Mouse (Mus musculus) cortical plate, adult 2 months (tissue): ENCODE data around the gene Trpc6. TPM values are rescaled to one million over a fixed set of nuclear protein-coding genes. Genes with fewer than 3 reads are reported as not detected.

Experiments used
- H3K27ac ChIP-seq: fragments of 200-500 bp; 2 replicates; pipeline ENCODE4 v1.5.1; 2012; ENCODE audit warnings: low read length, control low read depth, inconsistent platforms; ENCODE audit not compliant: insufficient read depth
- H3K4me1 ChIP-seq: fragments of 200-500 bp; 2 replicates; pipeline ENCODE4 v1.6.1; 2011; ENCODE audit warnings: low read length; ENCODE audit not compliant: control insufficient read depth, insufficient read depth
- H3K4me3 ChIP-seq: fragments of 200-500 bp; 2 replicates; pipeline ENCODE4 v1.5.1; 2011; ENCODE audit warnings: mild to moderate bottlenecking, low read length, control low read depth; ENCODE audit not compliant: insufficient read depth
- CTCF ChIP-seq: fragments of 200-500 bp; IDR thresholded peaks from 2 replicates; pipeline ENCODE4 v1.5.1; 2011; ENCODE audit warnings: mild to moderate bottlenecking, control low read depth, low read length; ENCODE audit not compliant: insufficient read depth; ENCODE audit errors: extremely low read depth
- POLR2A ChIP-seq: fragments of 200-500 bp; IDR thresholded peaks from 2 replicates; pipeline ENCODE4 v1.6.1; 2011; ENCODE audit warnings: mild to moderate bottlenecking, low read length, control low read depth; ENCODE audit not compliant: insufficient read depth; ENCODE audit errors: extremely low read depth
- polyA plus RNA-seq: library from polyadenylated mRNA; depleted of rRNA; stranded (reverse); fragments of >200 nt; gene quantifications from 2 replicates; pipeline ENCODE4 v1.2.3, GENCODE M21; 2012

Gene Trpc6
- polyA plus RNA-seq, 1 experiment = 6.0 TPM

GRCm38 (mm10) chr9:8655347-8655746 is 111.4 kb downstream of the Trpc6 start:
- H3K4me1 ChIP-seq = no peaks in the 10 kb centered on the region
- no peak overlapping the region for H3K4me3 ChIP-seq
- H3K27ac ChIP-seq = no peak overlapping the region
- TF ChIP-seq CTCF (no peak), POLR2A (no peak)

- no peak overlapping the region for H3K4me3 ChIP-seq
- TF ChIP-seq CTCF (no peak), POLR2A (no peak)
Measured at GRCm38 (mm10) chr9:8672944-8673343, 129.0 kb downstream of the Trpc6 start.

GRCm38 (mm10) chr9:8676607-8677006 is 132.7 kb downstream of the Trpc6 start:
- Histone ChIP-seq H3K4me1 (no peaks in the 10 kb centered on the region), H3K4me3 (no peak overlapping the region), H3K27ac (no peak overlapping the region)
- TF ChIP-seq POLR2A (no peak), CTCF (peak; percentile 45; the same call in 1 of the 2 replicates)

More at GRCm38 (mm10) chr9:8672944-8673343, 129.0 kb downstream of the Trpc6 start:
- H3K4me1 ChIP-seq = no peaks in the 10 kb centered on the region
- H3K27ac ChIP-seq = no peak overlapping the region

- no peak for TF ChIP-seq CTCF
- no peak for TF ChIP-seq POLR2A
- H3K4me3 ChIP-seq = no peak overlapping the region
- no peak overlapping the region for H3K27ac ChIP-seq
- H3K4me1 ChIP-seq = no peaks in the 10 kb centered on the region
Measured at GRCm38 (mm10) chr9:8693177-8693576, 149.2 kb downstream of the Trpc6 start.

GRCm38 (mm10) chr9:8700669-8701068 is 156.7 kb downstream of the Trpc6 start:
- TF ChIP-seq POLR2A (no peak), CTCF (peak; percentile 98)
- Histone ChIP-seq H3K27ac (no peak overlapping the region), H3K4me1 (no peaks in the 10 kb centered on the region), H3K4me3 (no peak overlapping the region)

- TF ChIP-seq CTCF = no peak
- TF ChIP-seq POLR2A = no peak
- Histone ChIP-seq H3K27ac (no peak overlapping the region), H3K4me1 (no peaks in the 10 kb centered on the region), H3K4me3 (no peak overlapping the region)
Measured at GRCm38 (mm10) chr9:8703516-8703915, 159.6 kb downstream of the Trpc6 start.

- H3K4me3 ChIP-seq = no peak overlapping the region
- no peak for TF ChIP-seq POLR2A
- TF ChIP-seq CTCF = no peak
- no peak overlapping the region for H3K27ac ChIP-seq
- H3K4me1 ChIP-seq = no peaks in the 10 kb centered on the region
Measured at GRCm38 (mm10) chr9:8703956-8704355, 160.0 kb downstream of the Trpc6 start.

- Histone ChIP-seq H3K4me3 (no peak overlapping the region), H3K4me1 (no peaks in the 10 kb centered on the region), H3K27ac (no peak overlapping the region)
- TF ChIP-seq CTCF = no peak
- TF ChIP-seq POLR2A = no peak
Measured at GRCm38 (mm10) chr9:8710052-8710739, 166.3 kb downstream of the Trpc6 start.

- Histone ChIP-seq H3K27ac (no peak overlapping the region), H3K4me1 (no peaks in the 10 kb centered on the region), H3K4me3 (no peak overlapping the region)
- TF ChIP-seq POLR2A (no peak), CTCF (no peak)
Measured at GRCm38 (mm10) chr9:8719017-8719416, 175.1 kb downstream of the Trpc6 start.

GRCm38 (mm10) chr9:8729056-8729455 is 185.1 kb downstream of the Trpc6 start:
- Histone ChIP-seq H3K4me1 (no peaks in the 10 kb centered on the region), H3K27ac (no peak overlapping the region), H3K4me3 (no peak overlapping the region)
- TF ChIP-seq POLR2A = no peak
- no peak for TF ChIP-seq CTCF
